Mouse (Mus musculus) layer of hippocampus, adult 6 months (tissue): ENCODE results near the gene Ankmy2. TPM values are rescaled to one million over a fixed set of nuclear protein-coding genes. Genes with fewer than 3 reads are reported as not detected.

ENCODE experiments used
- long read RNA-seq, 2 experiments: library from polyadenylated mRNA; unstranded; transcript quantifications; one replicate each; pipeline ENCODE4 v2.0.0; 2019 to 2020
- polyA plus RNA-seq: library from polyadenylated mRNA; unstranded; fragments of <200 nt; fragmentation: Nextera tagmentation; gene quantifications from 2 replicates; pipeline ENCODE4 v1.2.3, GENCODE M21; 2021

Gene Ankmy2
- polyA plus RNA-seq, result 35.1 and 35.8 TPM in 2 replicates
- long read RNA-seq, experiment 1, full-length matches to known transcripts, result 78 of 106 reads
- long read RNA-seq, experiment 1, partial matches to known transcripts, result 26 of 106 reads
- long read RNA-seq, experiment 1, other reads (novel, unspliced or antisense), result 2 of 106 reads
- long read RNA-seq, experiment 2, full-length matches to known transcripts, result 248 of 259 reads
- long read RNA-seq, experiment 2, partial matches to known transcripts, result 6 of 259 reads
- long read RNA-seq, experiment 2, other reads (novel, unspliced or antisense), result 5 of 259 reads

GRCm38 (mm10) chr12:36156637-36157303, at the start of gene Ankmy2:
TSS of gene Ankmy2 (plus strand) at chr12:36157114.

GRCm38 (mm10) chr12:36157638-36158308, 859 bp downstream of the Ankmy2 start, which contains the start of gene Bzw2:
TSS of gene Bzw2 (minus strand) at chr12:36158080.

Other genes starting within 250 kb of the Ankmy2 start
- not detected in 2 replicates for gene Agr3, start 231.5 kb upstream of the Ankmy2 start, polyA plus RNA-seq
- not detected in 2 replicates for gene Agr2, start 164.2 kb upstream of the Ankmy2 start, polyA plus RNA-seq
- gene Tspan13, start 114.6 kb upstream of the Ankmy2 start, polyA plus RNA-seq, result 424 and 476 TPM in 2 replicates
- gene Bzw2, start 966 bp downstream of the Ankmy2 start, polyA plus RNA-seq, result 33.6 and 36.9 TPM in 2 replicates
- not detected in 2 replicates for gene Lrrc72, start 96.3 kb downstream of the Ankmy2 start, polyA plus RNA-seq
- 4.2 and 37.5 TPM in 2 replicates for gene Sostdc1, start 157.0 kb downstream of the Ankmy2 start, polyA plus RNA-seq
- gene Ispd, start 224.3 kb downstream of the Ankmy2 start, polyA plus RNA-seq, result 12.2 and 13.4 TPM in 2 replicates
- 3.0 and 3.1 TPM in 2 replicates for gene D630036H23Rik, start 225.1 kb downstream of the Ankmy2 start, polyA plus RNA-seq